Mouse (Mus musculus): Measurements from ENCODE around the gene 6430571L13Rik.
"Not testable (repeated sequence)": the region's sequence is repeated elsewhere in the genome, so short reads cannot be mapped to it uniquely, and the experiment has no call there.

- TF ChIP-seq POLR2A (IDR thresholded peaks at IDR 0.05; ENCODE audit: borderline replicate concordance, control insufficient read depth, low read depth, low read length); CTCF (IDR thresholded peaks at IDR 0.05; ENCODE audit: control insufficient read depth, insufficient read depth, low read length): not testable (repeated sequence)
These were observed 33.7 kb upstream of the 6430571L13Rik start for GRCm38 (mm10) chr9:107306673-107307072.
